Mouse (Mus musculus): ENCODE measurements around the gene Fam207a.

DNA sequence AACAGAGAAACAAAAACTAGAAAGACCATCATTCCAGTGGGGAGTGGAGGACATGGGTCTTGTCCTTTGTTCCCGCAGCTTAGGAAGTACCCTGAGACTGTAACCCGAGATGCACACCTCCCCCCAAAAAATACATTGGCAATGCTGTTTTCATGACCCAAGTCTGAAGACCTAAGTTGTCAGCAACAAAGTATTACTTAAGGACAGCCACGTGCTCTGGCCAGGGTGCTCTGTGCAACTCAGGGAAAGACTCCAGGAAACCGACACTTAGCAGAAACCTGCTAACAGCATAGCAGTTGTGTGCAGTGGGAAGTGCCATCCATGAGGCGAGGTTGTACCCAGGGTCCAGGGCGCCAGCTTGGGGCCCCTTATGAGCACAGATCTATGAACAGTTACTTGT, 75.3 kb downstream of the Fam207a start:
- TF ChIP-seq POLR2A (IDR thresholded peaks at IDR 0.05; ENCODE audit: control insufficient read depth in 1 of 2, insufficient read depth in 1 of 2, low read depth in 1 of 2, low read length in 2 of 2, poor library complexity in 1 of 2) (no peak), CTCF (IDR thresholded peaks at IDR 0.05 in 2 of 3, conservative IDR thresholded peaks at IDR 0.05 in 1 of 3; ENCODE audit: control insufficient read depth in 1 of 3, insufficient read depth in 1 of 3, low read depth in 2 of 3, low read length in 3 of 3, poor library complexity in 1 of 3, severe bottlenecking in 1 of 3) (no peak), MAX (IDR thresholded peaks at IDR 0.05; ENCODE audit: low read length) (no peak), USF1 (IDR thresholded peaks at IDR 0.05; ENCODE audit: low read depth, low read length) (no peak), TAL1 (IDR thresholded peaks at IDR 0.05; ENCODE audit: low read length) (no peak), CHD1 (IDR thresholded peaks at IDR 0.05; ENCODE audit: low read depth, low read length) (no peak)

All from MEL (cell line).